Mouse (Mus musculus) ES-Bruce4 (cell line): ENCODE results near the gene Aspscr1.

Source experiments
- CTCF ChIP-seq: IDR thresholded peaks from one replicate; pipeline ENCODE4 v1.8.1; 2011; ENCODE audit warnings: low read depth, low read length
- EP300 ChIP-seq: IDR thresholded peaks from 2 replicates; pipeline ENCODE4 v1.6.1; 2011; ENCODE audit warnings: low read depth, low read length; ENCODE audit not compliant: insufficient read depth
- POLR2A ChIP-seq: IDR thresholded peaks from one replicate; pipeline ENCODE4 v1.8.1; 2011; ENCODE audit warnings: low read length; ENCODE audit not compliant: insufficient read depth

DNA sequence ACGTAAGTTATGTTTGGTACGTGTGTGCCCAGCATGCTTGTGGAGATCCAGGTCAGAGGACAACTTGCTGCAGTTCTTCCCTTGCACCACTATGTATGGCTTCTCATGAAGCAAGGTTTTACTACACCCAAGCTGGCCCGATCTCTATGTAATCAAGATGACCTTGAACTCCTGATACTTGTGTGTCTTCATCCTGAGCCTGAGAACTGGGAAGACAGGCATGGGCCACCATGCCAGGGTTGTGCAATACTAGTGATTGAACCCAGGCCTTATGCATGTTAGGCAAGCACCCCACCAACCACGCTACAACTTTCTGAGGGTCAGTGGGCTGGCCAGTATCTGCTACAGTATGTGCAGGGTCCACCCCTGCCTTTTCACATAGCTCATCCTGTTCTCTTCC, 4.2 kb downstream of the Aspscr1 start:
- TF ChIP-seq EP300, result no peak
- TF ChIP-seq CTCF, result no peak
- TF ChIP-seq POLR2A, result no peak
